Mouse (Mus musculus): ENCODE measurements around the gene Cngb1. TPM values are rescaled to one million over a fixed set of nuclear protein-coding genes. Genes with fewer than 3 reads are reported as not detected.

Cngb1 gene
- polyA plus RNA-seq, 2 experiments = 0.06 TPM; not detected in 1

GRCm38 (mm10) chr8:95249847-95250246 lies 56.5 kb downstream of the Cngb1 start:
- WGBS (ENCODE audit: insufficient replicate concordance) = 41% methylated on average over 4 of the region's 4 CpGs
- TF ChIP-seq EP300 (IDR thresholded peaks at IDR 0.05; ENCODE audit: low read depth) = no peak
- TF ChIP-seq CTCF (IDR thresholded peaks at IDR 0.05; ENCODE audit: low read depth) = peak; percentile 42
- Histone ChIP-seq H3K27ac (no peak overlapping the region), H3K36me3 (replicated peaks; ENCODE audit: control insufficient read depth, insufficient read depth, low read depth) (no peaks in the 10 kb centered on the region), H3K27me3 (ENCODE audit: control insufficient read depth, insufficient read depth, low read length) (no peaks in the 10 kb centered on the region), H3K9ac (replicated peaks) (no peak overlapping the region), H3K4me3 (ENCODE audit: insufficient read depth in 1 of 2, low read depth in 2 of 2, low read length in 2 of 2) (no peak overlapping the region), H3K4me2 (ENCODE audit: low read depth) (no peak overlapping the region), H3K4me1 (replicated peaks; ENCODE audit: control insufficient read depth in 2 of 2, insufficient read depth in 2 of 2, low read length in 1 of 2) (no peaks in the 10 kb centered on the region), H3K9me3 (ENCODE audit: control insufficient read depth, low read length) (no peaks in the 10 kb centered on the region)
- no peak for DNase-seq (ENCODE audit: low read depth in 3 of 3, low spot score in 3 of 3)
- no peak for ATAC-seq (ENCODE audit: insufficient read depth)

DNA sequence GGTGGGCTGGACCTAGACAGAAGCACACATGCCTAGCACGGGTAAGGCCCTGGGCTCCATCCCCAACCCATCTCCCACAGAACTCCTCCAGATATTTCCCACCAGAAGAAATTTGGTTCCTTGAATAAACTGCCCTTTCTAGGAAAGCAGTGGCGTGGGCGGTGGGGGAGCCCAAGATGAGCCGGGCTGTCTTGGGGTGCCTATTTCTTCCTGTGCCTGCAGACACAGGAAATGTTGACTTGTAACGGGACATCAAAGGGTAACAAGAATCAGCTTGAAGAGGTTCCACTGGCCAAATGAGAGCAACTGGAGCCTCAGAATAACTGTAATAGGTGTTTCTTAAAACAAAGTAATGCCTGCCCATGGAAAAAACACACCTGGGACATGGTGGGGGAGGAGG lies 59.1 kb downstream of the Cngb1 start:
- WGBS (ENCODE audit: insufficient replicate concordance) = 54% methylated on average over 5 of the region's 5 CpGs
- no peak for TF ChIP-seq CTCF (IDR thresholded peaks at IDR 0.05; ENCODE audit: low read depth)
- no peak for TF ChIP-seq EP300 (IDR thresholded peaks at IDR 0.05; ENCODE audit: low read depth)
- no peak for DNase-seq (ENCODE audit: low read depth in 3 of 3, low spot score in 3 of 3)
- ATAC-seq (ENCODE audit: insufficient read depth) = no peak
- H3K9ac ChIP-seq (replicated peaks) = no peak overlapping the region
- no peaks in the 10 kb centered on the region for H3K36me3 ChIP-seq (replicated peaks; ENCODE audit: control insufficient read depth, insufficient read depth, low read depth)
- no peak overlapping the region for H3K27ac ChIP-seq
- H3K4me2 ChIP-seq (ENCODE audit: low read depth) = no peak overlapping the region
- no peaks in the 10 kb centered on the region for H3K9me3 ChIP-seq (ENCODE audit: control insufficient read depth, low read length)
- no peak overlapping the region for H3K4me3 ChIP-seq (ENCODE audit: insufficient read depth in 1 of 2, low read depth in 2 of 2, low read length in 2 of 2)
- H3K27me3 ChIP-seq (ENCODE audit: control insufficient read depth, insufficient read depth, low read length) = no peaks in the 10 kb centered on the region
- peaks cover 0 to 3% of the 10 kb centered on the region in 2 experiments; a peak in 1 of 4 replicates for H3K4me1 ChIP-seq (replicated peaks; ENCODE audit: control insufficient read depth in 2 of 2, insufficient read depth in 2 of 2, low read length in 1 of 2)

DNA sequence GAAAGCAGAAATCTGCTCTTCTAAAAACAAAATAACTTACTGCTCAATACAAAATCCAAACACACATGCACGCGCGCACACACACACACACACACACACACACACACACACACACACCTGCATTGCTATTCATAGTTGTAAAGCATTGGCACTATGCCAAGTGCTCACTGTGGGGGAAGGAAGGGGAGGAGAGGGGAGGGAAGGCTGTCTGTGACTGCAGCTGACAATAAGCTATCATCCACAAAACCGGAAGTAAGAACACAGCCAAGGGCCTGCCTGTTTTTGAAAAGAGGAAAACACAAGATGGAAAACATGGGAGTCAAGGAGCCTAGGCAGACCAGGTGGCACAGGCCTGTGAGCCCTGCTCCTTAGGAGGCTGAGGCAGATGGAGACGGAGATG lies 61.2 kb downstream of the Cngb1 start:
- H3K4me3 ChIP-seq (ENCODE audit: insufficient read depth in 1 of 2, low read depth in 2 of 2, low read length in 2 of 2) = no peak overlapping the region
- no peaks in the 10 kb centered on the region for H3K27me3 ChIP-seq (ENCODE audit: control insufficient read depth, insufficient read depth, low read length)
- 66% methylated on average over 5 of the region's 5 CpGs for WGBS (ENCODE audit: insufficient replicate concordance)
- H3K27ac ChIP-seq = no peak overlapping the region
- H3K9ac ChIP-seq (replicated peaks) = no peak overlapping the region
- DNase-seq (ENCODE audit: low read depth in 3 of 3, low spot score in 3 of 3) (no peak), ATAC-seq (ENCODE audit: insufficient read depth) (no peak)
- no peak overlapping the region for H3K4me2 ChIP-seq (ENCODE audit: low read depth)
- TF ChIP-seq CTCF (IDR thresholded peaks at IDR 0.05; ENCODE audit: low read depth) (no peak), EP300 (IDR thresholded peaks at IDR 0.05; ENCODE audit: low read depth) (no peak)
- H3K9me3 ChIP-seq (ENCODE audit: control insufficient read depth, low read length) = no peaks in the 10 kb centered on the region
- no peaks in the 10 kb centered on the region for H3K36me3 ChIP-seq (replicated peaks; ENCODE audit: control insufficient read depth, insufficient read depth, low read depth)
- peaks cover 0 to 4% of the 10 kb centered on the region in 2 experiments; a peak in 1 of 4 replicates for H3K4me1 ChIP-seq (replicated peaks; ENCODE audit: control insufficient read depth in 2 of 2, insufficient read depth in 2 of 2, low read length in 1 of 2)

GRCm38 (mm10) chr8:95243853-95244252 lies 62.5 kb downstream of the Cngb1 start:
- Histone ChIP-seq H3K9me3 (ENCODE audit: control insufficient read depth, low read length) (no peaks in the 10 kb centered on the region), H3K4me1 (replicated peaks; ENCODE audit: control insufficient read depth in 2 of 2, insufficient read depth in 2 of 2, low read length in 1 of 2) (peaks cover 0 to 4% of the 10 kb centered on the region in 2 experiments; a peak in 1 of 4 replicates), H3K27ac (no peak overlapping the region), H3K4me2 (ENCODE audit: low read depth) (no peak overlapping the region), H3K4me3 (ENCODE audit: insufficient read depth in 1 of 2, low read depth in 2 of 2, low read length in 2 of 2) (no peak overlapping the region), H3K9ac (replicated peaks) (no peak overlapping the region), H3K27me3 (ENCODE audit: control insufficient read depth, insufficient read depth, low read length) (no peaks in the 10 kb centered on the region), H3K36me3 (replicated peaks; ENCODE audit: control insufficient read depth, insufficient read depth, low read depth) (no peaks in the 10 kb centered on the region)
- ATAC-seq (ENCODE audit: insufficient read depth) = no peak
- DNase-seq (ENCODE audit: low read depth in 3 of 3, low spot score in 3 of 3) = no peak
- WGBS (ENCODE audit: insufficient replicate concordance) = 54% methylated on average over 4 of the region's 4 CpGs
- TF ChIP-seq CTCF (IDR thresholded peaks at IDR 0.05; ENCODE audit: low read depth) = no peak
- no peak for TF ChIP-seq EP300 (IDR thresholded peaks at IDR 0.05; ENCODE audit: low read depth)

DNA sequence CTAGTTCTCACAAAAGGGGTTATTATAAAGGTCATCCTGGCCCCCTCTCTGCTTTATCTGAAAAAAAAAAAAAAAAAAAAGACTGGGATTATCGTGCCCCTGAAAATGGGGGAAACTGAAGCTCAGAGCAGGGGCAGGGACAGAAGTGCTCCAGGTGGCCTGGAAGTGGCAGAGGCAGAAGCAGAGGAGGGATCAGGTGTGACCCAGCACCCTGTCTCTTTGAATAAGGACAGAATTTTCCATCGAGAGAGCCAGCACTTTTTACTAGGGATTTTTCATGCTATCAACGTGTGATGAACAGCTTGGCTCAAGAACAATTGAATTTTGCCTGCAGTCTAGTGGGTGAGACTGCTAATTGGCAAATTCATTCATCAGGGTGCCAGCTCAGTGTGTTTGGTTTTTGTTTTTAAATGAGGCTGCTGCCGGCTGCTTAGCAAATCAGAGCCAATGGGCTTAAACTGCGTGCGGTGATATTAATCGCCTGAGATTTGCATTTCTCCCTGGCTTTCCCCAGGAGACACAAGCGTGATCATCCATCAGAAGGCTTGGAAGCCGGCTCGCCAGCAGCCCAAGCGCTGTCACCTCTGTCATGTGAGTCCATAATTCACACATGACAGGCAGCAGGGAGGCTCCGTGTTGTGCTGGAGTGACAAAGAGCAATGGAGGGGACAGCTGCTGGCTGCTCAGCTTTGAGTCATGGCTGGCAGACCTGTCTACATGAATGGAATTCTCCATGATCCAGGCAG lies 63.4 kb downstream of the Cngb1 start:
- DNase-seq (ENCODE audit: low read depth in 3 of 3, low spot score in 3 of 3) (no peak), ATAC-seq (ENCODE audit: insufficient read depth) (no peak)
- H3K9ac ChIP-seq (replicated peaks) = no peak overlapping the region
- H3K9me3 ChIP-seq (ENCODE audit: control insufficient read depth, low read length) = no peaks in the 10 kb centered on the region
- H3K27ac ChIP-seq = no peak overlapping the region
- H3K4me1 ChIP-seq (replicated peaks; ENCODE audit: control insufficient read depth in 2 of 2, insufficient read depth in 2 of 2, low read length in 1 of 2) = peaks cover 0 to 4% of the 10 kb centered on the region in 2 experiments; a peak in 1 of 4 replicates
- TF ChIP-seq CTCF (IDR thresholded peaks at IDR 0.05; ENCODE audit: low read depth) (no peak), EP300 (IDR thresholded peaks at IDR 0.05; ENCODE audit: low read depth) (no peak)
- no peaks in the 10 kb centered on the region for H3K36me3 ChIP-seq (replicated peaks; ENCODE audit: control insufficient read depth, insufficient read depth, low read depth)
- WGBS (ENCODE audit: insufficient replicate concordance) = 61% methylated on average over 12 of the region's 12 CpGs
- no peak overlapping the region for H3K4me2 ChIP-seq (ENCODE audit: low read depth)
- H3K4me3 ChIP-seq (ENCODE audit: insufficient read depth in 1 of 2, low read depth in 2 of 2, low read length in 2 of 2) = no peak overlapping the region
- H3K27me3 ChIP-seq (ENCODE audit: control insufficient read depth, insufficient read depth, low read length) = no peaks in the 10 kb centered on the region

All from liver, embryonic 14.5 days (tissue).